Mouse (Mus musculus) CH12F3 (cell line): ENCODE measurements around the gene Cdc7.

Source experiments
- in situ Hi-C: fragments of 300-500 bp; cut with MboI; formaldehyde crosslinking; loops from 2 replicates; pipeline ENCODE4 v1.14.3; 2020; ENCODE audit warnings: low sequenced_read_pairs

Gene Cdc7

GRCm38 (mm10) chr5:107020366-107020765 is 56.2 kb downstream of the Cdc7 start:
- in situ Hi-C loops: no loop called here

GRCm38 (mm10) chr5:107021291-107022063 is 57.4 kb downstream of the Cdc7 start:
- in situ Hi-C loops: no loop called here

- in situ Hi-C loops: no loop called here
Measured at GRCm38 (mm10) chr5:107022064-107022428, 57.9 kb downstream of the Cdc7 start.

- in situ Hi-C loops: no loop called here
Measured at GRCm38 (mm10) chr5:107023951-107024350, 59.8 kb downstream of the Cdc7 start.

GRCm38 (mm10) chr5:107025371-107025770 is 61.2 kb downstream of the Cdc7 start:
- in situ Hi-C loops: no loop called here

- in situ Hi-C loops: no loop called here
Measured at GRCm38 (mm10) chr5:107025809-107026208, 61.7 kb downstream of the Cdc7 start.

GRCm38 (mm10) chr5:107027616-107028015 is 63.5 kb downstream of the Cdc7 start:
- in situ Hi-C loops: no loop called here

GRCm38 (mm10) chr5:107028557-107028956 is 64.4 kb downstream of the Cdc7 start:
- in situ Hi-C loops: no loop called here

GRCm38 (mm10) chr5:107029801-107030200 is 65.7 kb downstream of the Cdc7 start:
- in situ Hi-C loops: no loop called here

GRCm38 (mm10) chr5:107030821-107031220 is 66.7 kb downstream of the Cdc7 start:
- in situ Hi-C loops: no loop called here
